Mouse (Mus musculus) hematopoietic stem cell, adult 5-6 weeks (primary cell): ENCODE results near the gene Atf2. TPM values are rescaled to one million over a fixed set of nuclear protein-coding genes. Genes with fewer than 3 reads are reported as not detected.
"Not testable (repeated sequence)": the region's sequence is repeated elsewhere in the genome, so short reads cannot be mapped to it uniquely, and the experiment has no call there.

ENCODE experiments used
- ATAC-seq, 2 experiments: fragments of 125-278 bp in 1 of 2; replicated peaks in 1 of 2; 2 replicates each; pipeline ENCODE4 v1.8.0; 2016 to 2017; ENCODE audit warnings: inconsistent platforms in 2 of 2, mild to moderate bottlenecking in 2 of 2, moderate number of reproducible peaks in 2 of 2, low read depth in 1 of 2, moderate TSS enrichment in 1 of 2; ENCODE audit not compliant: low FRiP score in 2 of 2, poor library complexity in 2 of 2, severe bottlenecking in 2 of 2, insufficient read depth in 1 of 2, low TSS enrichment in 1 of 2
- total RNA-seq: library from RNA; stranded (forward); fragments of 172-1452, 232-1000 nt; gene quantifications from 2 replicates; pipeline ENCODE4 v1.2.3, GENCODE M21; 2017

The Atf2 gene
- 56.0 and 61.4 TPM in 2 replicates for total RNA-seq

DNA sequence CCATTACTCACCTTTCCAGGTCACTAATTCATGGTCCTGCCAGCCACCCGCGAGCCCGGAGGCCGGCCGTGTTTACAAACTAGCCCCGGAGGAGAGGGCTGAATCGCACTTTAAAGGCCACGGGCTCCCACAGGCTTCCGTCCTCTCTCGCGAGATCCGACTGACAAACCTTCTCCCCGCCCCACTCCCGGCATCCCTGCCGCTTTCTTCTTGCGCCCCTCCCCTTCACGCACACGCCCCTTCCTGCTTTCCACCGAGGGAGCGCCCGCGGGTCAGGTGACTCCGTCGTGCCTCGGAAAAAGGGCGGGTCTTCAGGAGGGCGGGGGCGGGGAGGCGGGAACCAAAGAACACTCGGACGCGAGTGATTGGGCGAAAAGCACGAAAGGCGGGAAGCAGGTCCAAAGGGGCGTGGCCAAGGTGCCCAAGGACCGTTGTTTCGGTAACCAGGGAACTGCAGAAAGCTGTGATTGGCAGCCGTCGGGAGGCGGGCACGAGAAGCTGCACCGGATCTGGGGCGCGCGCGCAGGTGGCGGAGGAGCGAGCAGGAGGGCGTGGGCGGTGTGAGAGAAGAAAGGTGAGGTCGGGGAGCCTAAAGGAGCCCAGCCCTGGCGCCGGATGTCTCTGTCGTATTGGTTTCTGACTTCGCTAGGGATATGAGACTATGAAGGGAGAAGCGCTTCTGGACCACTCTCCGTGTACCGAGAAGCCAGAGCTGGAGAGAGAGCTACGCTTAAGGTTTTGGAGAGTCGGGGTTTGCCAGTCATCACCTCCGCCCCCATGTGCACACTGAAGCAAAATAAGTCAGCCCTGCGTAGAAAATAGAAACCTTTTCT lies at the start of gene Atf2:
TSS of gene Atf2 (minus strand) at position 176 of the 833 bp plus-strand sequence.
- ATAC-seq = peak; percentile 91 to 95

DNA sequence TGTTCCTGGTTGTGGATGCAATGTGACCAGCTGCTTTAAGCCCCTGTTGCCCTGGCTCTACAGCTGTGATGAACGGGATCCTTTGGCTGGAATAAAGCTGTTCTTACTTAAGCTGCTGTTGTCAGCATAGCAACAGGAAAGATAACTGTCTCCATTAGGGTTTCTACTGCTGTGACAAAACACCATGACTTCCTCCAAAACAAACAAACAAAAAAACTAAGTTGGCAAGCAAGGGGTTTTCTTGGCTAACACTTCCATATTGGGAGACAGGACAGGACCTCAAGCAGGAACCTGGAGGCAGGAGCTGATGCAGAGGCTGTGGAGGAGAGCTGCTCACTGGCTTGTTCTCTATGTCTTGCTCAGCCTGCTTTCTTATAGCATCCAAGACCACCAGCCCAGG lies 48.8 kb upstream of the Atf2 start:
- no peak for ATAC-seq

- no peak for ATAC-seq
Observed at GRCm38 (mm10) chr2:73940471-73940870, 48.0 kb upstream of the Atf2 start.

DNA sequence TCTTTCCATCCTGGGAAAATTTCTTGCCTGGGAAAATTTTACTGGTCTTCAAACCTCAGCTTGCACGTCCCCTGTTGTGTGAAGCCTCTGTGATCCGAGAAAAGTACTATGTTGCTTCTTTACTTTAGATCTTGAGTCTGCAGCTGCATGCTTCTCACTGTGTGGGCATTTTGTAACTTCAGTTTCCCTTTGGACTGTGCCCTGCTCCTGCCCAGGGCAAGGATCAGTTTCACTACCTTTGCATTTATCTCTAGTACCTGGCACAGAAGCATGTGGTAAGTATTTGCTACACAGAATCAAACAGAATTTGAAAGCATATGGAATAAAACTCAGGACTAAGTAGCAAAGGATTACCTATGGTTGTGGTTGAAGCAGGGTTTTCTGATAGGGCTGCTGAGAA lies 46.5 kb upstream of the Atf2 start:
- ATAC-seq = no peak

- no peak for ATAC-seq
Observed at GRCm38 (mm10) chr2:73932676-73933313, 40.4 kb upstream of the Atf2 start.

- ATAC-seq = no peak
Observed at GRCm38 (mm10) chr2:73927711-73928110, 35.3 kb upstream of the Atf2 start.

DNA sequence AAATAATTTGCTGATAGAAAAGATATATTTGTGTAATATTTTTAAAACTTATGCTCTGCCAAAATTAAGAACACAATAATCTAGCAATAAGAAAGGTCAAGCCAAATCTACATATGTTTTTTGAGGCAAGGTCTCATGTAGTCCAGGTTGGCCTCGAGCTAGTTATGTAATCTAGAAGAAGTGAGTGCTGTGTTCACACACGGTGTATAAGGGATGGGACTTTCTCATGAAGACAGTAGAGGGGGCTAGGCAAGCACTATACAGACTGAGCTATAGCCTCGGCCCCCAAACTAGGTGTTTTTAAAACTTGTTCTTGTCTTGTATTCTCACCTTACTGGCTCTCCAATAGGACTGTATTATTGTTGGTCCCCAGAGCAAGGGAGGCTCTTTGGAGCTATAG lies 33.1 kb upstream of the Atf2 start:
- ATAC-seq = no peak

- peak; percentile 78 to 89 for ATAC-seq
Observed at GRCm38 (mm10) chr2:73925089-73925488, 32.6 kb upstream of the Atf2 start.

- ATAC-seq = no peak
Observed at GRCm38 (mm10) chr2:73919642-73920041, 27.2 kb upstream of the Atf2 start.

DNA sequence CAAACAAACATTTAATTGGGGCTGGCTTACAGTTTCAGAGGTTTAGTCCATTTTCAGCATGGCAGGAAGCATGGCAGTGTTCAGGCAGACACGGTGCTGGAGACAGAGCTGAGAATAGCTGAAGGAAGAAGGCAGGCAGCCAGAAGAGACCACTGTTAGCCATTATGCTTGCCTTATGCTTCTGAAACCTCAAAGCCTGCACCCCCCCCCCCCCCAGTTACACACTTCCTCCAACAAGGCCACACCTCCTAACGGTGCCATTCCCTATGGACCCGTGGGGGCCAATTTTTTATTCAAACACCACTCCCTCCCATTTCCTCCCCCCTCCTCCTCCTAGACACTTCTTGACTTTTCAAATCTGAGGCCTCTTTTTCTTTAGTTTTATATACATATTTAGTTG lies 19.8 kb upstream of the Atf2 start:
- ATAC-seq = no peak

DNA sequence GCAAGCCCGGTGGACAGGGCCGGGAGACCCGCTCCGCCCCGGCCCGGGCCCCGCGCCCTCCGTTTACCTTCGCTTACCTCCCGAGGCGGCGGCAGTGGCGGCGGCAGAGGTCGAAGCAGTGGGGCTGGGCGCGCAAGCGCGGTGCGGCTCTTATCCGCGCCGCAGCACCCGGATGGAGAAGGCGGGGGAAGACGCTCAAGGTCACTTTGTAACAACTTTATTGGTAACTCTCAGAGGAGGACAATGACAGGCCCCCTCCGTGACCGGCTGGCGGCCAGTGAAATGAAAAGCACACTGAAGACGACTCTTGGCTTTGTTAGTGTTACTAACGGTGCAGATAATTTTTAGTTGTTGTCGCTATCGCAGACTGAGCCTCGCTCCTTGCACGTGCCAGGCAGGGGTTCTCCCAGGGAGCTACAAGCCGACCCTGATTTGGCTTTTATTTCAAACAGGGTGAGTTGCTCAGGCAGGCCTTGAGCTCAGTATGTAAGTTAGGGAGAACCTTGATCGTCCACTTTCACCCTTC lies 18.8 kb upstream of the Atf2 start, which contains the start of gene Atp5g3:
TSS of gene Atp5g3 (minus strand) at position 152 of the 526 bp plus-strand sequence.
- ATAC-seq = peak; percentile 92 to 96

DNA sequence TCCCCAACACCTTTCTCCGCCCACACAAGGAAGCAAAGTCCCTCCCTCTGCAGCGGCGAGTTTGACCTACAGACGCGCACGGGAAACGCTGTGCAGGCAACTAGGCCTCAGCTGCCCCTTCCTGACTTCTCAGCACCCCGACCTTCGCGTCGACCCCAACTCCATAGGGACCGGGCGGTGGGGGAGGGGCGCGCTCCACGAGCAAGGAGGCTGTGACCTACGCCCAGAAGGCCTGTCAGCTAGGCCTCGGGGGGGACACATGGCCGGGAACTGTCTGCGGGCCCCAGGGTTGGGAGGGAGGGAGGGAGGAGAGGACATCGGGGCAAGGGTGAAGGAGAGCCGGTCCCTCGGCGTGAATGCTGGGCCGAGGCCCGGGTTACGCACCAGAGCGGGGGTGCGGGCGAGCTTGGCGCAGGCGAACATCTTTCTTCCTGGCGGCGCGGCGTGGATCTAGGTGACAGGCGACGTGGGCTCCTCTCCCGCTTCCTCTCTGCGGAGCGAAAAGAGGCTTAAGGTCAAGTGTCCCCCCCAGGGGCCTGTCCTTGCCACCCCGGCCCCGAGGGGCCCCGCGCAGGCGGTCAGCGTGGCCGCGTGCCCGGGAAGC lies 18.2 kb upstream of the Atf2 start:
- ATAC-seq = peak; percentile 24 to 49; a peak in 3 of 4 replicates

- ATAC-seq = no peak
Observed at GRCm38 (mm10) chr2:73909116-73909515, 16.7 kb upstream of the Atf2 start.

- not testable (repeated sequence) for ATAC-seq
Observed at GRCm38 (mm10) chr2:73904679-73905078, 12.2 kb upstream of the Atf2 start.

DNA sequence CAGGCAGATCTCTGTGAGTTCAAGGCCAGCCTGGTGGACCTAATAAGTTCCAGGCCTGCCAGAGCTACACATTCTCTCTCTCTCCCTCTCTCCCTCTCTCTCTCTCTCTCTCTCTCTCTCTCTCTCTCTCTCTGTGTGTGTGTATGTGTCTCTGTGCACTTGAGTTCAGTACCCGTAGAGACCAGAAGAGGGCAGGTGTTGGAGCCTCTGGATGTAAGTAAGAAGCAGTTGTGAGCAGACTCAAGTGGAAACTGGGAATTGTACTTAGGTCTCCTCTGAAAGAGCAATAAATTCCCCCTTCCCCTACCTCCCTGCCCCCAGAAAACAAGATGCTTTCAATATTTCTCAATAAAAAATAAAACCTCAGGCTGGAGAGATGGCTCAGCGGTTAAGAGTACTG lies 11.1 kb upstream of the Atf2 start:
- ATAC-seq = no peak

DNA sequence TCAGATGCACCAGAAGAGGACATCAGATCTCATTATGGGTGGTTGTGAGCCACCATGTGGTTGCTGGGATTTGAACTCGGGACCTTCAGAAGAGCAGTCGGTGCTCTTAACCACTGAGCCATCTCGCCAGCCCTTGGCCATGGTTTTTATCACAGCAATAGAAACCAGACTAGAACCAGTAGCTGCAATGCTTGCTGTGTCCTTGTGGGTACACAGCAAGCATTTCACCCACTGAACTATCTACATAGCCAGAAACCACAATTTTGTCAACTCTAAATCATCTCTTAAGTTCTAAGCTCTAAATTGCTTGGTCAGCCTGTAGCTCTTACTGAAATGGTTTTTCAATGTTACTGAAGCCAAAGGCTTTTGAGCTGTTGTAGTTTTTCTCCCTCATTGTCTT lies 9.9 kb upstream of the Atf2 start:
- not testable (repeated sequence) for ATAC-seq

DNA sequence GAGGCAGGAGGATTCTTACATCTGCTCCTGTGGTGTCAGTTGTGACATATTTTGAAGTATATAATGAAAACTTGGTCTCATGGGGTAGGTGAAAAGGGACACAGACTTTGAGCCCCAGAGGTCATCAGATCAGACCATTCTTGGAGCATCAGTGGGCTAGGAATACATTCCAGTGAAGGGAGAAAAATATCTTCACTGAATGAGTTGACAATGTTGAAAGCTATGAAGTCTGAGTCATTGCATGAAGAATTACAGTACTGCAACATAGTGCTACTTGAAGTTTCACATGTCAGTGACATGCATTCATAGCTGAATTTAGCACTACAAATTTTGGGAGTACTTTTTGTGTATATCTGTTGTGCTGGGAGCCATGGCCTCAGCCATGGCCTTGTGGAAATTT lies 8.7 kb upstream of the Atf2 start:
- ATAC-seq = no peak

GRCm38 (mm10) chr2:73900364-73900763 lies 7.9 kb upstream of the Atf2 start:
- ATAC-seq = no peak
